ENCODE assay signal across 11 mouse cellular contexts in genomic region chr12:91710876-91711275, GRCm38 (mm10).
A peak's percentile ranks its signal among the peaks of the same experiment; 100 is the strongest.
DNase-seq lines count a peak whose midpoint lies in the region; ATAC-seq lines count a peak whose summit lies in the region.
"Had no signal": no experiment of that assay in that cellular context is flagged by ENCODE, and none has a peak within 500 bp of the region (broad histone marks: within the 10 kb centered on the region; RNA-seq: fewer than 3 reads in every experiment).

No protein-coding gene starts in this region.

- WGBS in forebrain, embryonic 14.5 days = 15% methylated on average over 3 of the region's 3 CpGs
- 30% methylated on average over 3 of the region's 3 CpGs for WGBS in midbrain, embryonic 16.5 days

- H3K27ac ChIP-seq in forebrain, embryonic 14.5 days (ENCODE audit: low read depth, low read length) = peak overlapping the region; percentile 52; the same call in 1 of the 2 replicates
- no peak overlapping the region for H3K27ac ChIP-seq in midbrain, embryonic 16.5 days (ENCODE audit: low read length)
- H3K27ac ChIP-seq: heart, embryonic 15.5 days had no signal

- no peaks in the 10 kb centered on the region for H3K36me3 ChIP-seq in forebrain, embryonic 14.5 days (ENCODE audit: control insufficient read depth, insufficient read depth, low read length)
- no peaks in the 10 kb centered on the region for H3K36me3 ChIP-seq in midbrain, embryonic 16.5 days (ENCODE audit: control insufficient read depth, insufficient read depth, low read length)
- H3K36me3 ChIP-seq: heart, embryonic 15.5 days had no signal

- ATAC-seq in forebrain, embryonic 14.5 days = peak; percentile 79
- peak; percentile 45; the same call in 1 of the 2 replicates for ATAC-seq in midbrain, embryonic 16.5 days
- no peak for ATAC-seq in erythroid progenitor cell, adult 5-6 weeks (replicated peaks; ENCODE audit: low FRiP score, poor library complexity, severe bottlenecking)

- peak; percentile 58 for DNase-seq in Muller cell, postnatal 12 days (ENCODE audit: inconsistent ontology term)
- peak; percentile 69 for DNase-seq in forebrain, embryonic 14.5 days (ENCODE audit: low spot score)
- peak; percentile 84 for DNase-seq in layer of hippocampus, adult 9-11 months
- DNase-seq in testis, postnatal 14 days (ENCODE audit: low spot score) = no peak
- DNase-seq in gastrocnemius, postnatal 14 days = no peak
- no peak for DNase-seq in adrenal gland, postnatal 25 days
- DNase-seq: lung, postnatal 36 days had no signal

- H3K9me3 ChIP-seq in forebrain, embryonic 14.5 days (replicated peaks; ENCODE audit: control insufficient read depth, low read length) = no peaks in the 10 kb centered on the region
- no peaks in the 10 kb centered on the region for H3K9me3 ChIP-seq in midbrain, embryonic 16.5 days (replicated peaks; ENCODE audit: control insufficient read depth, low read length, poor library complexity, severe bottlenecking)
- H3K9me3 ChIP-seq: G1E; heart, embryonic 15.5 days had no signal

- peaks cover 20% of the 10 kb centered on the region for H3K4me1 ChIP-seq in forebrain, embryonic 14.5 days (ENCODE audit: control insufficient read depth, insufficient read depth, low read length)
- H3K4me1 ChIP-seq in midbrain, embryonic 16.5 days (ENCODE audit: control insufficient read depth, insufficient read depth, low read length) = no peaks in the 10 kb centered on the region

- H3K9ac ChIP-seq in forebrain, embryonic 14.5 days (ENCODE audit: low read length) = no peak overlapping the region
- no peak overlapping the region for H3K9ac ChIP-seq in midbrain, embryonic 16.5 days (ENCODE audit: low read depth, low read length)
- H3K9ac ChIP-seq: heart, embryonic 15.5 days had no signal

- no peak overlapping the region for H3K4me3 ChIP-seq in forebrain, embryonic 14.5 days (ENCODE audit: low read depth, low read length)
- no peak overlapping the region for H3K4me3 ChIP-seq in midbrain, embryonic 16.5 days (ENCODE audit: low read depth, low read length)
- H3K4me3 ChIP-seq: heart, embryonic 15.5 days had no signal

- H3K27me3 ChIP-seq in forebrain, embryonic 14.5 days (replicated peaks; ENCODE audit: control insufficient read depth, insufficient read depth, low read length) = no peaks in the 10 kb centered on the region
- H3K27me3 ChIP-seq in midbrain, embryonic 16.5 days (ENCODE audit: control insufficient read depth, insufficient read depth, low read depth, low read length) = no peaks in the 10 kb centered on the region

- intact Hi-C loops in gastrocnemius, postnatal 14 days (cut with DNase I; ENCODE audit: low total_unique reads) = no loop called here

- H3K4me2 ChIP-seq in forebrain, embryonic 14.5 days (ENCODE audit: low read length) = no peak overlapping the region
- H3K4me2 ChIP-seq in midbrain, embryonic 16.5 days (ENCODE audit: low read length) = no peak overlapping the region
- H3K4me2 ChIP-seq: heart, embryonic 15.5 days had no signal

Comparison
In these comparisons a context has a peak if more than half of its experiments do, and no peak if none do; other contexts are left out.
1. DNase-seq: peak in Muller cell, postnatal 12 days (single experiment), forebrain, embryonic 14.5 days (single experiment) and layer of hippocampus, adult 9-11 months (single experiment); none in testis, postnatal 14 days (single experiment), gastrocnemius, postnatal 14 days (single experiment) and adrenal gland, postnatal 25 days (single experiment).